Mouse (Mus musculus): ENCODE data around the gene Ep400. TPM values are rescaled to one million over a fixed set of nuclear protein-coding genes. Genes with fewer than 3 reads are reported as not detected.
A peak's percentile ranks its signal among the peaks of the same experiment; 100 is the strongest.
"Not testable (repeated sequence)": the region's sequence is repeated elsewhere in the genome, so short reads cannot be mapped to it uniquely, and the experiment has no call there.

The Ep400 gene
- total RNA-seq, 4 experiments from 2014 or later = 103 to 121 (median 118) TPM

DNA sequence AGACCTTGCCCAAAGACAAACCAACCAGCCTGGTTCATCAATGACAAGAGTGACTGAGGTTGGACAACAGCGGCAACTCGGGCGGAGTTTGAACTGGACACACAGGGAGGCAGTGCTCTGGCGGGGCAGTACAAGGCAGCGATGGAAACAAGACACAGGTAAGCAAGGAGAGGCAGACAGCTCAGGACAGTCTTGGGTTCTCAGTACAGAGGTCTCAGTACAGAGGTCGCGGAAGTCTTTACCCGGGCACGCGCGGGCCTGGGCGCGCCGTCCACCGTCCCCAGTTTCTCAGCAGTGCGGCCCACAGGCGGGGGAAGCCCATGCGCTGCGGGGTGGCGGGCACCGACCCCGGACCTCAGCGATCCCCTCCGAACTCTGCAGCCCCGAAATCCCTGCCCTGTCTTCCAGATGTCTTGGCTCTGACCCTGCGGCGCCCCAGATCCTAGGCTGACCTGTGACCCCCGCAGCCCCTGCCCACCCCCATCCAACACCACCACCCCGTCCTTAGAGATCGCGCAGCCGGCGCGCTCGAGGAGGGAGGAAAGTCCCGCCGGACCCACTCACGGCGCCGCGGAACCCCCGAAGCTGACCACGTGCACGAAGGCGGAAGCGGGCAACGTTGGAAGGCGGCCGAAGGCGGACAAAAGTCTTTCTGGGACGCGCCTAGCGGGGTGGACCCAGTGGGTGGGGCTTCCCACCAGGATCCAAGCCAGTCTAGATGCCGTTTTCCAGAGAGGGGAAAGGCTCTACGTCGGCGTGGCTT is 9.7 kb upstream of the Ep400 start, which contains the start of gene Pus1:
Pus1 (minus strand) TSS at position 662 of the 763 bp plus-strand sequence.
- DNase-seq (ENCODE audit: low spot score in 2 of 2) = peak; percentile 91 to 93

DNA sequence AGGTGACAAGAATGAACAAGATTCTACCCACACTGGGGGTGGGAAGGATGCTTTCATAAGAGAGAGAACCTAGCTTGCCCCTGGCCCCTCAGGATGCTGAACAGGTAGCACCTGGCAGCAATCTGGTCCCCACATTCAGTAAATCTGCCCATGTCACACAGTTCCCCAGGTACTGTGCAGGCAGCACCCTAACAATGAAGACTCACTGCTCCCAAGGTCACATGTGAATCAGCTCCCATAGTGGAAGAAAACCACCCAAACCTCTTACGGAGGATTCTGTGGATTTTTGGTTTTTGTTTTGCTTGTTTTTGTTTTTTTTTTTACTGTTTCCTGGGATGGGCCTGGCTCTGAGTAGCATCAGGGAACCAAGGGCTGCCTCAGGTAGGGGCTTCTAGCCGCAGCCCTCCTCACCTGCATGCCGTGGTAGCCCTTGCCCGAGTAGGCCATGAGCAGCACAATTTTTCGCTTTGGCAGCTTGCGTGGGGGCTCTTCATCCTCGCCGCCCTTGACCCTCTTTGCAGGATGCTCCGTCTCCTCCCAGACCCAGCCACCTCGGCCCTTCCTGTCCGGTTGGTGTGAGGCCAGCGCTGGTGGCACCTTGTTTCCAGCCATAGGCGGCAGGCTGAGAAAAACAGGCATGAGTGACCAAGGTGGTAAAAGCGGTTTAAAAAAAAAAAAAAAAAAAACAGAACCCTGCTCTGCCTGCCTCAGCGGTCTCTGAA is 8.9 kb upstream of the Ep400 start:
- DNase-seq (ENCODE audit: low spot score in 2 of 2) = no peak

DNA sequence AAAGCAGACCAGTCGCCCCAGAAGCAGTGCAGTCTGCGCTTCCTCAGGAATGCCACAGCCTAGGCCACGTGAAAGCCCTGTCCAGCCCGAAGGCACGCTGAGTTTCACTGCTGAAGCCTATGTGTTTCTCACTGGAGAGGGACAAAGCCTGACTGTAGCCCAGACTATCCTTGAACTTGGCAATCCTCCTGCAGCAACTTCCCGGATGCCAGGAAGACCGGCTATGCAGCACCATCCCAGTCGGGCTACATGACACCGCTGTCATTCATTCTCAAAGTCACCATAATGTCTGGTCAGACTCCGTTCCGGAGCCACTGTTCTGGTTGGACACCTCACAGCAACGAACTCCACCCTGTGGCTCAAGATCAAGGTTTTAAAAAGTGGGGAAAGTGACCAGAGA is 7.7 kb upstream of the Ep400 start:
- DNase-seq (ENCODE audit: low spot score in 2 of 2) = no peak

DNA sequence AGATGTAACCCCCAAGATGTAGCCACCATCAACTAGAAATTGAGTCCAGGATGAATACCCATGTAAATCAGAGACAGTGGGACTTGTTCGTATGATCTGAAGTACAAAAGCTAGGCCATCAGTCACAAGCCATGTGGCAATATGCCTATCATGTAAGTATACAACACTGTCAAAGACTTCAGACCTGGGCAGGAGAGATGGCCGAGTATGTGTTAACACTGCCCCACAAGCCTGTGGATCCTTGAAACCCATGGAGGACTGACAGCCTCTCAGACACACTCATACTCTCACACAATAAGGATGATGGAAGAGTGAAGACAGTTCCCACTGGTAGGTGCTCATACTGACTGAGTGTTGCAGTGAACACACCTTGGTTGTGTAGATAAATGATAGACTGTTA is 5.6 kb upstream of the Ep400 start:
- DNase-seq (ENCODE audit: low spot score in 2 of 2) = no peak

DNA sequence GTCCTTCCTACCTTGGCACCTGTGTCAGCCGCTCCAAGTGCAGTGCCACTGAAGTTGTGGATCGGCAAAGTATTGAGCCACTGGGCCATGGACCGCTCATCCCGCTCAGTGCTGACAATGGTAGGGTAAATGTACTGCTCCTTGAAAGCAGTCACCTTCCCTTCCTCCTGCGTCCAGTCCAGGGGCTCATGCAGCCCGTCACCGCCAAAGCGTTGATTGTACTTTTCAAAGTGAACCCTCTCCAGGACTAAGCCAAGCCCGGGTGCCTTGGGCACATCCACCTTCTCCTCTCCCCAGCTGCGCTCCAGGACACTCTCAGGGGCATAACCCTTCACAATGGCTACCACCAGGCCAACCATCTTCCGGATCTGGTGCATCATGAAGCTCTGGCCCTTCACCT is 4.0 kb upstream of the Ep400 start:
- no peak for DNase-seq (ENCODE audit: low spot score in 2 of 2)

DNA sequence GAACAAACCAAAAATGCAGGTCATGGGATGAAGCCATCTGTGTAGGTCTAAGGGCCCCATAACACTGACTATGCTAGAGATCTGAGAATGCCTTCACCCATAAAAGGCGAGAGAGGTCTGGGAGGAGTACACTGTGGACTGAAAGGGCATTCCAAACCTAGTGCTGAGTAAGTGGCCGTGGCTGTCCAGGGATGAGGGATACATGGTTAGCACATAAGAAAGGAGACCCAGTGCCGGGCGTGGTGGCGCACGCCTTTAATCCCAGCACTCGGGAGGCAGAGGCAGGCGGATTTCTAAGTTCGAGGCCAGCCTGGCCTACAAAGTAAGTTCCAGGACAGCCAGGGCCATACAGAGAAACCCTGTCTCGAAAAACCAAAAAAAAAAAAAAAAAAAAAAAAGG is 2.4 kb upstream of the Ep400 start:
- DNase-seq (ENCODE audit: low spot score in 2 of 2) = not testable (repeated sequence)

DNA sequence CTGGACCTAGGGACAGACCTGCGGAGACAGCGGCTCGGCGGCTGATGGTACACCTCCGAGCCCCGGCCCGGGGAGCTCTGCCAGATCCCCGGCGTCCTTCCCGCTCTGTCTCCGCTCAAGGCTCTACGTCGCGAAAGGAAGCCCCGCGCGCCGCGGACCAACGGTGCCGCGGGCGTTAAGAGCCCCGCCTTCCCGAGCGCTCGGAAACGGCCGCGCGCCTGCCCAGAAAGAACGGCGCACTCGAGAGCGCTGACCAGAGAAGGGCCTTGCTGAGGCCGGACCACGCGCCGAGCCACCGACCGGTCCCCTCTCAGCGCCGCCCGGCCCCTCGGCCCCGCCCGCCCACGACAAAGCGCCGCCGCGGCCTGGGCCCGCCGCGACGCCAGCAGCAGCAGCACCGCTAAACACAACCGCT is 479 bp downstream of the Ep400 start:
- peak in 1 of 2 experiments; percentile 42 for DNase-seq (ENCODE audit: low spot score in 2 of 2)

DNA sequence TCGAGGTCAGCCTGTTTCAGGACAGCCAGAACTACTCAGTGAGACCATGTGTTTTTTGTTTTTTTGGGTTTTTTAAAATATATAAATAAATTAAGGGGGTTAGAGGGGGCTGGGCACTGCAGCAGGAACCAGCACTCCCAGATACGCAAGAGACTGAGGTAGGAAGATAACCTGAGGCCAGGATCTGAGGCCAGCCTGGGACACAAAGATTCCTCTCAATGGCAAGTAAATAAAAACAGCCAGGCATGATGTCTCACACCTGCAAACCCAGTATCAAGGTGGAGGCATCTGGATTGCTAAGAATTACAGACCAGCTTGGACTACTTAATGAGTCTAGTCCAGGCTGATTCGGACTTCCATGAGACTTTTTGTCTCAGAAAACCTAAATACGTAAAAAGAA is 1.2 kb downstream of the Ep400 start:
- DNase-seq (ENCODE audit: low spot score in 2 of 2) = no peak

DNA sequence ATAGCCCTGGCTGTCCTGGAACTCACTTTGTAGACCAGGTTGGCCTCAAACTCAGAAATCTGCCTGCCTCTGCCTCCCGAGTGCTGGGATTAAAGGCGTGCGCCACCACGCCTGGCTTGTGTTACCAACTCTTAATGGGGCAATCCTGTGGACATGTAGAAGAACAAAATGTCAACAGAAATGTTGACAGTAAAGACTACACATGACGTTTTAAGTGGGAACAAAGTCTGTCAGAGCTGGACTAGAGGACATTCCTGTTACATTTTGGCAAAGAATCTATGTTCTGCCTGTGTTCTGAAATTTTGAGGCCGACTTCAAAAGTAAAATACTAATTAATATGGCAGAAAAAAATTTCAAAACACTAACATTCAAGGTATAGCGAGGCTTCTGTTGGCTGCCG is 6.6 kb downstream of the Ep400 start:
- DNase-seq (ENCODE audit: low spot score in 2 of 2) = no peak

DNA sequence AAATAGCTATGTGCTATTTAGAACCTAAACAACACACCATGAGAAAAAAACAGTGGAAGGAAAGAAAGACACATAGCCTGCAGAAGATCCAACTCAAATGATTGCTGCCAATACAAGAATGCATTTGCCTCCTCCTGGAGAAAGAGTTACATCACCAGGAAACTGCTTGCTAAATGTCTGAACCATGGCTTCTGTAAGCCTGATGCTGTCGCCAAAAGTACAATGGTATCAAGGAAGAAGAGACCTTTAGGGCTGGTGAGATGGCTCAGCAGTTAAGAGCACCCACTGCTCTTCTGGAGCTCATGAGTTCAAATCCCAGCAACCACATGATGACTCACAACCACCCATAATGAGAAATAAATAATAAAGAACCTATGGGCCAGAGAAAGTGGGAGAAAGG is 25.5 kb downstream of the Ep400 start:
- DNase-seq (ENCODE audit: low spot score in 2 of 2) = no peak

DNA sequence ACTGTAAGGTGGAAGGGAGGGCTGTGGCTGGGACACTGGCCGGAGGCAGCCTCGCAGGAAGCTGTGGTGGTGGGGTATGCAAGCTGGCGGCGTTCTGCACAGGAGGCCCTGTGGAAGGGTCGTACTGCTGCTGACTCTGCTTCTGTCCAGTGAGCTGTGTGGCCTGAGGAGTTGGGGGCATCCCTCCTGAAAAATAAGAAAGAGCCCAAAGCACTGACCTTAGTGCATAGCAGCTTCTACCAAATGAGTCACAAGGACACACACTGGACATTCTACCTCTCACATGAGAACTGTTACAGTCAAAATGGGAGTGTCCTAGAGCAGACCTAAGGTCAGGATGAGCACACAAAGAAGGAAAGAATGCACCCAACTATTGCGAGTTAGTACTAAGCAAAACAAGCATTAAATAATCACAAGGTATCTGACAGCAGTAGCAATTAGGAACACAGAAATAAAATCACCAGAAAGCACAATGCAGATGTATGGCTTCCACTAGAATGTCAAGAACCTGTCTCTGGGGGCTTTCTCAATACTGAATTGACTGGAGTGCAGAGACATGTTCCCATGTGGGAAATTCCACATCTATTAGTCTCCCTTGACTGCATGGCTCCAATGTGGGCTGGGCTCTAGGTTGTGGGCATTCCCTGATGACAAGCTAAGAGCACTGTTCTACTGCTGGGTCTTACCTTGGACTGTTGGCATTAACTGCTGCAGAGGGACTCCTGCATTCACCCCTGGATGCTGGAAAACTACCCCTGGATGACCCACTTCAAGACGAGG is 30.8 kb downstream of the Ep400 start:
- DNase-seq (ENCODE audit: low spot score in 2 of 2) = no peak

DNA sequence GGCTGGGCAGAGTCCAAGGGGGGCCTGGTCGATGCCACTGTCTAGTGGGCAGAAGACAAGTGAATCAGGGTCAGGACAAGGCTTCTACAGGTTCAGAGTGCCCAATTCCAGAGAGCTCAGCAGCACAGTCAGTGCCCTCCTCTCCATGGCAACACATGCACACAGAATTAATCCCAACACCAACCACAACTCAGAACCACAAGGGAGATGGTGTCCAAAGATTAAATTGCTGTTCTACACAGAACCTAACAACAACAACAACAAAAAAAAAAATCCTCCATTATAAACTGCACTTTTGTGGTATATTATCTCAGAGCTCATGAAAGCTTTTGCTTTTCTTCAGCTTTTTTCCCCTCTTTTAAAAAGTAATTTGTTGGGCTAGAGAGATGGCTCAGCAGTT is 34.9 kb downstream of the Ep400 start:
- DNase-seq (ENCODE audit: low spot score in 2 of 2) = no peak

DNA sequence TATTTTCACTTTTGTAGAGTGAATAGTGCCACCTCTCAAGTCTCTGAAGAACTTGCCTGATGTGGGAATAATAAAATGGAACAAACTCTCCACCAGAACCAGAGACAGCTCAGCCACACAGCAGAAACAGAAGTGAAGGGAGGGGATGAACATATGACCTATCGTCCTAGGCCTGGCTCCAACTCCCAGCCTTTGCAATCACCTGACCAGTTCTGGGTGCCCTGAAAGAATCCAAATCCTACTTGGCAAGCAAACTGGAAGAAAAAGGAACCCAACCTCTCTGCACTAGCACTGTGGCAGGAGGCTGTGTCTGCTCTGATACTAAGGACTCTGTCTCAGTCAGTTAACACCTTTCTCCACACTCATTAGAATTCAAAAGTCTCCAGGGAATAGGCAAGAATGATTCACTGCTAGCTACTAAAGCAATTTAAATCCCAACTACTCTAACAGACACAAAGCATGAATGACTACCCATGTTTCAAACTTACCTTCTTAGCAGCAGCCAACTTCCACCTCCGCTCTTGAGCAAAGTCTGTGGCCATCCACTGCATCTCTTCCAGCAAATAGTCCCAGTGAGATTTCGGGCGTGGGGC is 37.2 kb downstream of the Ep400 start:
- DNase-seq (ENCODE audit: low spot score in 2 of 2) = no peak

DNA sequence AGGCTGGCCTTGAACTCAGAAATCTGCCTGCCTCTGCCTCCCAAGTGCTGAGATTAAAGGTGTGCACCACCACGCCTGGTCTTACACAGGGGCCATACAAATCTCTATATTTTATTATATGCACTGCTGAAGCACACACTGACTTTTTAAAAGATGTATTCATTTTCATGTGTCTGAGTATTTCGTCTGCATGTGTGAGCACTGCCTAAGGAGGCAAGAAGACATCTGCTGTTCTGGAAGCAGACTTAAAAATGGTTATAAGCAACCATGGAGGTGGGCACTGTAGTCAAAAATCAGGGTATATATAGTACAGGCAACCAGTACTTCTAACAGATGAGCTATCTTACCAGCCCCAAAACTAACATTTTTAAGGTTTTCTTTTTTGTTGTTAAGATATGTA is 39.3 kb downstream of the Ep400 start:
- no peak for DNase-seq (ENCODE audit: low spot score in 2 of 2)

DNA sequence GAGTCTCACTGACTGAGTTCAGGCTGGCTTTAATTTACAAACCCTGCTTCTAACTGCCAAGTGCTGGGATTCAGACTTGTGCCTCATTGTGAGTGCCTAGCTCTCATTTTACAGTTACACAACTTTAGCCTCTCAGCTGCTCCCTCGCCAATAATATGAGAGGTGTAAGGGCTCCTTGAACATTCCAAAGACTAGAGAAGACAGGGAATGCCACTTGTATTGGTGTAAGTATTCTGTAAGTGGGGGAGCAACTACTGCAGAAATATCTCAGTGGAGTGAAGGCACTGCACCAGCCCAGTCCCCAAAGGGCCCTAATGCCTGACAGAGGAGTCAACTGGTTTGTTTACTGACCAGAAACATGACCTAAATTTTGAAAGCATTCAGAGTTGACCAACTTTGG is 42.7 kb downstream of the Ep400 start:
- no peak for DNase-seq (ENCODE audit: low spot score in 2 of 2)

DNA sequence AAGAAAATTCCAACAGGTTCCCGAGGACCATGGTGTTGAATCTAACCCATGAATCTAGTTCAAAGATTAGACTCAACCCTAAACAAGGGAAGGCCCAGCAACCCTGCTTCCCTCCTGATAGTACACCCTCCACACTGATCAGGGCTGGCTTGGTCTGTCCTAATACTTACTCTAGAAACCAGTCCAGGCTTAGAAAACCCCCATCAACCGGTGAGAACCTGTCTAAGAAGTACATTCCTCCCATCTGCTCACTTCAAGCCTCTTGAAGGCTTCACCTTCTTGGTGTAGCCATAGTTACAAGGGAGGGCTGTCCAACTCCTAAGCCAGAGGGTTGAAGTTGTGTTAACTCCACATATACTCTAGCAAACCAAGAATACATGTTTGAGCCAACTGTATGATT is 47.0 kb downstream of the Ep400 start:
- no peak for DNase-seq (ENCODE audit: low spot score in 2 of 2)

DNA sequence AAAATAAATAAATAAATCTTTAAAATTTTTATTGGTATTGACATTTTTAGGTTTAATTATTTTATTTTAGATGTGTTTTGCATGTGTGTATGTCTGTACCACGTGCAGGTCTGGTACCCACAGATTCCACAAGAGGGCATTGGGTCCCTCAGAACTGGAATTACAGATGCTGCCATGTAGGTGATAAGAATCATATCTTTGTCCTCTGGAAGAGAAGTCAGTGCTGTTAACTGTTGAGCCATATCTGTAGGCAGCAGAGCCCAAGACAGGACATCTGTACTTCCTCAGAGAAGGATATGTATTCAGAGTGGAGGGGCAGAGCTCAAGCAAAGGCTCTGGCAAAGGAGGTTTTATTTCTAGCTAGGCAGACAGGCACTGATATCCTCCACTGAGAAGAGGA is 49.1 kb downstream of the Ep400 start:
- not testable (repeated sequence) for DNase-seq (ENCODE audit: low spot score in 2 of 2)

DNA sequence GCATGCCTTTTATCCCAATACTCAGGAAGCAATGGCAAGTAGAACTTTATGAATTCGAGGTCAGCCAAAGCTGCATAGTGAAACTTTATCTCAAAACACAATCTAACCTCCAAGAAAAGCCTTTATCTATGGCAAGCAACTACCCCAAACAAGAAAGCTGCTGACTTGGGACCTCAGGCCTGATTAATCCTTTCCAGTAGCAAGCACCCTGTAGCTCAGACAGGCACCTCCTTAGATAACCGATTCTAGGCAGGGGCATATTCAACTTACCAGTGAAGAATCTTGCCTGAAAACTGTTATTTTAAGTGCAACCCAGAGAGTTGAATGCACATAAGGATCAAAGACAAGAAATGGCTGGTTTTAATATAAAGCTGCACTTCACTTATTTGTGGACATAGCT is 59.1 kb downstream of the Ep400 start:
- DNase-seq (ENCODE audit: low spot score in 2 of 2) = no peak

DNA sequence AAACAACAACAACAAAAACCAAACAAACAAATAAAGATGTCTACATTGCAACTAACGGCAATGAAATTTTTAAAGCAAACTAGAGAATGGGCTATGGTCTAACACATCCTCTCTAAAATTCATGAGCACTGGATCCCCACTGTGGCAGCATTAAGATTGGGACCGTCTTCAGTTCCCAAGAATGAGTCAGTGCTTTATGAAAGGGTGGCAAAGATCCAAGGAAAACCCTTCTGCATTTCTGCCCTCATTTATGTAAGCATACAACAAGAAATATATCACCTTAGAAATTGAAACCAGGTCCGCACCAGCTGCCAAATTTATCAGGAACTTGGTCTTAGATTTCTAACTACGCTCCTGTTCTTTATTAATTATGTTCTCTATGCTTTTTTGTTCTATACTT is 61.3 kb downstream of the Ep400 start:
- no peak for DNase-seq (ENCODE audit: low spot score in 2 of 2)

DNA sequence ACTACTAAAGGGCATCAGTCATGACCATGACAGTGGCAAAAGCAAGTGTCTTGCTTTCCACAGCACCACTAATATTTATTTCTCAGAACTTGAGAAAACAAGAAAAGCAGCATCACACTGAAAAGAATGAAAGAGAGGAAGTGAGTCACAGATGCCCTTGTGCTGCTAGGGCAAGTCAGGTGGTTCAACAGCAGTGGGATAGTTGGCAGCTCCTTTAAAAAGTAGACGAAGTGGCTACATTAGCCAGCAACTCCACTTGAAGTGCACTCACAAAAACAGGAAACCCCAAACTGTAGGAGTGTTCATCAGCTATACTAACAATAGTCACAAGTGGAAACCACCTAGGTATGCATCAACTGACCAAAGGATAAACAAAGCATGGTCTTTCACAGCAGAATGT is 66.5 kb downstream of the Ep400 start:
- no peak for DNase-seq (ENCODE audit: low spot score in 2 of 2)

DNA sequence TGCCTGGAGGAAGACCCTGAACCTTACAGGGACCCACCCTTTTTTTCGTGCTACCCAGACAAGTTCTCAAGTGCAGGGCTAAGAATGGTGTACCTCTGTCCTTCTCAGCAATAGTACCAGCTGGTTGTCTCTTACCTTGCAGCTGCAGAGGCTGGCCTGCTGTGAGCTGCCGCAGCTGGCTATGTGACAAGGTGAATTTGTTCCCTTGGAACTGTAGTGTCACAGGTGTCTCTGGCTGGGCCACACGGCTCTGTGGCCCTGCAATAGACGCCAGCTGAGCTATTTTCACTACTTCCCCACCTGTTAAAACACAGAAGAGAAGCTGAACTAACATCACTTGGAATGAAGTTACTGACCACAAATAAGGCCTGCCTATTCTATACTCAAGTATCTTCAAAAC is 71.9 kb downstream of the Ep400 start:
- DNase-seq (ENCODE audit: low spot score in 2 of 2) = no peak

DNA sequence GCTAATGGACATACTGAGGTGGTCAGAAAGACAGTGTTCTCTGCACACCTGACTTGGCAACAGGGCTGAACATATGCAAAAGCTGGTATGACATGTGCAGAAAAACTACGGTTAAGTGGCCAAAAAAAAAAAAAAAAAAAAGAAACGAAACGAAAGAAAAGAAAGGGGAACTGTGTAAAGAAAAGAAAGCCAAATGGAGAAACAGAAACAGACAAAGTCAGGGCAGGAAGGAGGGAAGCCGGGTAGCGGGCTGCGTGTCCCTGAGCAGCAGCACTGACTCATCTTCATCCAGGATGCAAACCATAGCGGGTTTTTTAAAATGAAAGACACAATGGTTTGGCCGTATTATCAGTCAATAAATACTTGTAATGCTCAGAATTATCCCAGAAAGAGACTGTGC is 88.5 kb downstream of the Ep400 start:
- no peak for DNase-seq (ENCODE audit: low spot score in 2 of 2)

Measured in left cerebral cortex, adult 8-10 months (tissue).